Mouse (Mus musculus) liver, postnatal 0 days (tissue): ENCODE data around the gene Emd. TPM values are rescaled to one million over a fixed set of nuclear protein-coding genes. Genes with fewer than 3 reads are reported as not detected.

ENCODE experiments used
- ATAC-seq: fragments of 200-750 bp; cut with Nextera tagmentation; 2 replicates; pipeline ENCODE4 v1.8.0; 2017; ENCODE audit warnings: mild to moderate bottlenecking, moderate library complexity
- DNase-seq: peaks from one replicate; pipeline ENCODE4 v3.0.0-alpha.2; 2016
- H3K27ac ChIP-seq: fragments of 300-500 bp; sonication (generic); 2 replicates; pipeline ENCODE4 v1.5.1; 2014; ENCODE audit warnings: antibody characterized with exemption, moderate library complexity, mild to moderate bottlenecking, low read depth
- H3K27me3 ChIP-seq: fragments of 300-500 bp; sonication (generic); 2 replicates; pipeline ENCODE4 v1.6.1; 2014; ENCODE audit warnings: low read length, control low read depth, mixed read lengths; ENCODE audit not compliant: insufficient read depth
- H3K36me3 ChIP-seq: fragments of 300-500 bp; sonication (generic); replicated peaks from 2 replicates; pipeline ENCODE4 v1.6.1; 2014; ENCODE audit warnings: mild to moderate bottlenecking, control low read depth, low read length, moderate library complexity, mixed read lengths; ENCODE audit not compliant: insufficient read depth
- H3K4me1 ChIP-seq: fragments of 300-500 bp; sonication (generic); 2 replicates; pipeline ENCODE4 v1.6.1; 2014; ENCODE audit warnings: antibody characterized with exemption, mild to moderate bottlenecking, control low read depth; ENCODE audit not compliant: insufficient read depth
- H3K4me2 ChIP-seq: fragments of 300-500 bp; sonication (generic); 2 replicates; pipeline ENCODE4 v1.6.1; 2014; ENCODE audit warnings: low read depth, mild to moderate bottlenecking, low read length, moderate library complexity, mixed read lengths
- H3K4me3 ChIP-seq: fragments of 300-500 bp; sonication (generic); 2 replicates; pipeline ENCODE4 v1.5.1; 2014; ENCODE audit warnings: low read depth, low read length
- H3K9ac ChIP-seq: fragments of 300-500 bp; sonication (generic); replicated peaks from 2 replicates; pipeline ENCODE4 v1.6.1; 2014; ENCODE audit warnings: mild to moderate bottlenecking, moderate library complexity
- H3K9me3 ChIP-seq: fragments of 300-500 bp; sonication (generic); 2 replicates; pipeline ENCODE4 v1.6.1; 2016; ENCODE audit warnings: mild to moderate bottlenecking, control low read depth, low read length, mixed read lengths
- CTCF ChIP-seq: sonication (generic); IDR thresholded peaks from 2 replicates; pipeline ENCODE4 v1.5.1; 2016; ENCODE audit warnings: antibody characterized with exemption, low read depth
- EP300 ChIP-seq: IDR thresholded peaks from 2 replicates; pipeline ENCODE4 v1.6.1; 2016; ENCODE audit warnings: antibody characterized with exemption, low read depth, mild to moderate bottlenecking
- WGBS: fragments of 180-500 bp; shearing (Covaris S2); extraction: QIAGEN DNeasy Blood & Tissue Kit; methylation state at CpG from one replicate; pipeline ENCODE4 v1.1.7; 2014; ENCODE audit not compliant: insufficient replicate concordance; 5-methylcytosine and 5-hydroxymethylcytosine counted together
- polyA plus RNA-seq: library from polyadenylated mRNA; unstranded; fragments of >200 nt; fragmentation: Nextera tagmentation; extraction: Ambion mirVana; gene quantifications from 2 replicates; pipeline ENCODE4 v1.2.1, GENCODE M21; 2015

Emd gene
- polyA plus RNA-seq, 1 experiment from 2014 or later: 6.8 TPM

DNA sequence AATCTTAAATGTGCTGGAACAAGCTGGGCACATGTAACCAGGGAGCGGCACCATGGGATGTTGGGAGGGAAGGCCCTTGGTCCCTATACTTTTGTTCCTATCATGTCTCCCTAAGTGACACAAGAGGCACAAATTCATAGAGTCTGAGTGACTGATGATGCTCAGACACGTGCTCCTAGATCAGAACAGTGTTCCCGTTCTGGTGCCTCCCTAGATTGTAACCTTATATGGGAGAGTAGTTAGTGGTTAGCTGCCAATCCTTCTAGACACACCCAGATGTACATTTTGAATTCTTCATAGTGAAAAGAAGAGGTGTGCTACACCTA is 15.2 kb downstream of the Emd start:
- ATAC-seq: peak; percentile 5; the same call in 1 of the 2 replicates
- H3K27me3 ChIP-seq: no peaks in the 10 kb centered on the region; the same call in 1 of the 2 replicates
- H3K9me3 ChIP-seq: no peaks in the 10 kb centered on the region
- H3K4me1 ChIP-seq: peaks cover 5% of the 10 kb centered on the region; the same call in 1 of the 2 replicates
- H3K27ac ChIP-seq: peak overlapping the region; percentile 77
- H3K36me3 ChIP-seq: 0 out of 2 replicates have a peak, but pooled peaks cover 4% of the 10 kb centered on the region
- no peak for TF ChIP-seq CTCF
- no peak for TF ChIP-seq EP300
- DNase-seq: no peak
- H3K9ac ChIP-seq: peak overlapping the region; percentile 42
- peak overlapping the region; percentile 68 for H3K4me3 ChIP-seq
- WGBS: 35% methylated on average over 3 of the region's 3 CpGs
- H3K4me2 ChIP-seq: peak overlapping the region; percentile 76

- no peaks in the 10 kb centered on the region for H3K9me3 ChIP-seq
- no peaks in the 10 kb centered on the region for H3K27me3 ChIP-seq
- WGBS: 18% methylated on average over 42 of the region's 42 CpGs
- H3K9ac ChIP-seq: peak within 1 kb of the TSS; percentile 80
- H3K4me2 ChIP-seq: peak within 1 kb of the TSS; percentile 76
- peak; percentile 92 for ATAC-seq
- H3K27ac ChIP-seq: peak within 1 kb of the TSS; percentile 77
- peaks cover 5% of the 10 kb centered on the region; the same call in 1 of the 2 replicates for H3K4me1 ChIP-seq
- 0 out of 2 replicates have a peak, but pooled peaks cover 4% of the 10 kb centered on the region for H3K36me3 ChIP-seq
- TF ChIP-seq EP300 (peak; percentile 75), CTCF (peak; percentile 65)
- DNase-seq: peak; percentile 90
- H3K4me3 ChIP-seq: peak within 1 kb of the TSS; percentile 68
Observed at GRCm38 (mm10) chrX:74270062-74270901, 15.8 kb downstream of the Emd start, which contains the start of gene Rpl10. TSS of gene Rpl10 (plus strand) at chrX:74270812.

DNA sequence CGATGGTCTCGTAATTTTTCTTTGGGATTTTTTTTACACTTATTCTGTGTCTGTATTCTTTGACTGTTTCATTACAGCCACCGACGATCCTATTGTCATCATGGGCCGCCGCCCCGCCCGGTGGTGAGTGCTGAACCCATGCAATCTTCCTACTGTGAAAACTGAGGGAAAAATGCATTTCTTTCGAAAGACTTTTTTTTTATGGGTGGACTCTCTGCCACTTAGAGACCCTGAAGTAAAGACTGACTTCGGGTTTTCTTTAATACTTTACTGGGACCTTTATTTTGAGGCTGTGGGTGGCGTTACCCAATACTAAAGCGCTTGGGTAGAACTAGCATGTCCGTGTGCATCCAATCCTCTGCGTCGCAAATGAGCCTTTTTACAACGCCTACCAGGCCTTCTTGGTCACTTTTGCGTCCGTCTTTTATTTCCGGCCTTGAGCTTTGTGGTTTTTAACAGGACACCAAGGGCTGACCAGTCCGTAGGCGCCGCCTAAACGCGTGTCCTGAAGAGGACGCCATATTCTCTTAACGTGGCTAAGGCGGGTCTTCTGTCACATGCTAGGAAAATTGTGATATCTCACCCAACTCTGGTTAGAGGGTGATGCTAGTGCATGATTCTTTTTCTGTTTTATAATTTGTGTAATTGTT is 16.5 kb downstream of the Emd start:
- H3K9me3 ChIP-seq: no peaks in the 10 kb centered on the region
- H3K36me3 ChIP-seq: 0 out of 2 replicates have a peak, but pooled peaks cover 4% of the 10 kb centered on the region
- no peaks in the 10 kb centered on the region for H3K27me3 ChIP-seq
- DNase-seq (peak; percentile 41), ATAC-seq (0 out of 2 replicates have a peak, but pooled peaks have one; percentile 3)
- peak overlapping the region; percentile 68 for H3K4me3 ChIP-seq
- 0 out of 2 replicates have a peak, but pooled peaks have one; percentile 14 for TF ChIP-seq CTCF
- no peak for TF ChIP-seq EP300
- WGBS: 19% methylated on average over 27 of the region's 27 CpGs
- peak overlapping the region; percentile 71 for H3K4me2 ChIP-seq
- peaks cover 5% of the 10 kb centered on the region; the same call in 1 of the 2 replicates for H3K4me1 ChIP-seq
- H3K27ac ChIP-seq: peak overlapping the region; percentile 71
- peak overlapping the region; percentile 80 for H3K9ac ChIP-seq

GRCm38 (mm10) chrX:74273422-74274322 is 19.2 kb downstream of the Emd start:
- H3K4me1 ChIP-seq: peaks cover 5% of the 10 kb centered on the region; the same call in 1 of the 2 replicates
- H3K4me2 ChIP-seq: no peak overlapping the region
- no peak overlapping the region for H3K4me3 ChIP-seq
- H3K27me3 ChIP-seq: no peaks in the 10 kb centered on the region
- no peak for TF ChIP-seq EP300
- no peak for TF ChIP-seq CTCF
- H3K27ac ChIP-seq: no peak overlapping the region
- no peaks in the 10 kb centered on the region for H3K9me3 ChIP-seq
- no peak overlapping the region for H3K9ac ChIP-seq
- H3K36me3 ChIP-seq: 0 out of 2 replicates have a peak, but pooled peaks cover 4% of the 10 kb centered on the region
- WGBS: 35% methylated on average over 10 of the region's 10 CpGs
- no peak for DNase-seq
- no peak for ATAC-seq

GRCm38 (mm10) chrX:74277916-74278315 is 23.4 kb downstream of the Emd start:
- no peak overlapping the region for H3K4me2 ChIP-seq
- no peaks in the 10 kb centered on the region for H3K9me3 ChIP-seq
- no peak overlapping the region for H3K27ac ChIP-seq
- WGBS: 62% methylated on average over 8 of the region's 8 CpGs
- TF ChIP-seq EP300 (no peak), CTCF (no peak)
- H3K9ac ChIP-seq: no peak overlapping the region
- ATAC-seq: no peak
- no peaks in the 10 kb centered on the region for H3K27me3 ChIP-seq
- H3K4me3 ChIP-seq: no peak overlapping the region
- H3K36me3 ChIP-seq: no peaks in the 10 kb centered on the region
- H3K4me1 ChIP-seq: no peaks in the 10 kb centered on the region
- no peak for DNase-seq
